Mouse (Mus musculus) hindbrain, embryonic 12.5 days (tissue): ENCODE data around the gene Ptpra. TPM values are rescaled to one million over a fixed set of nuclear protein-coding genes. Genes with fewer than 3 reads are reported as not detected.
"Not testable (repeated sequence)": the region's sequence is repeated elsewhere in the genome, so short reads cannot be mapped to it uniquely, and the experiment has no call there.

Experiments
- ATAC-seq: fragments of 200-750 bp; cut with Nextera tagmentation; 2 replicates; pipeline ENCODE4 v1.8.0; 2017; ENCODE audit warnings: moderate TSS enrichment; ENCODE audit not compliant: low FRiP score
- H3K27ac ChIP-seq: fragments of 300-500 bp; sonication (generic); 2 replicates; pipeline ENCODE4 v1.5.1; 2016; ENCODE audit warnings: mild to moderate bottlenecking
- H3K27me3 ChIP-seq: fragments of 300-500 bp; sonication (generic); 2 replicates; pipeline ENCODE4 v1.6.1; 2016; ENCODE audit warnings: mild to moderate bottlenecking
- H3K36me3 ChIP-seq: fragments of 300-500 bp; sonication (generic); 2 replicates; pipeline ENCODE4 v1.6.1; 2016; ENCODE audit warnings: mild to moderate bottlenecking
- H3K4me1 ChIP-seq: fragments of 300-500 bp; sonication (generic); 2 replicates; pipeline ENCODE4 v1.6.1; 2016
- H3K4me2 ChIP-seq: fragments of 300-500 bp; sonication (generic); replicated peaks from 2 replicates; pipeline ENCODE4 v1.6.1; 2016; ENCODE audit warnings: mild to moderate bottlenecking
- H3K4me3 ChIP-seq: fragments of 300-500 bp; sonication (generic); 2 replicates; pipeline ENCODE4 v1.5.1; 2016; ENCODE audit warnings: mild to moderate bottlenecking
- H3K9ac ChIP-seq: fragments of 300-500 bp; sonication (generic); 2 replicates; pipeline ENCODE4 v1.6.1; 2016; ENCODE audit warnings: mild to moderate bottlenecking, moderate library complexity
- H3K9me3 ChIP-seq: fragments of 300-500 bp; sonication (generic); replicated peaks from 2 replicates; pipeline ENCODE4 v1.6.1; 2016; ENCODE audit warnings: mild to moderate bottlenecking
- WGBS: fragments of 180-500 bp; shearing (Covaris S2); methylation state at CpG from one replicate; pipeline ENCODE4 v1.1.7; 2016; 5-methylcytosine and 5-hydroxymethylcytosine counted together
- polyA plus RNA-seq: library from polyadenylated mRNA; unstranded; fragments of >200 nt; fragmentation: Nextera tagmentation; extraction: Ambion mirVana; gene quantifications from 2 replicates; pipeline ENCODE4 v1.2.1, GENCODE M21; 2016

The Ptpra gene
- polyA plus RNA-seq, 1 experiment from 2014 or later = 129 TPM

GRCm38 (mm10) chr2:130472908-130473510 is 22.9 kb downstream of the Ptpra start:
- Histone ChIP-seq H3K36me3 (0 out of 2 replicates have a peak, but pooled peaks cover 4% of the 10 kb centered on the region), H3K4me2 (no peak overlapping the region), H3K4me1 (peaks cover 21% of the 10 kb centered on the region), H3K27ac (no peak overlapping the region), H3K9me3 (no peaks in the 10 kb centered on the region), H3K9ac (no peak overlapping the region), H3K27me3 (no peaks in the 10 kb centered on the region), H3K4me3 (no peak overlapping the region)
- WGBS = 85% methylated on average over 8 of the region's 8 CpGs
- no peak for ATAC-seq

DNA sequence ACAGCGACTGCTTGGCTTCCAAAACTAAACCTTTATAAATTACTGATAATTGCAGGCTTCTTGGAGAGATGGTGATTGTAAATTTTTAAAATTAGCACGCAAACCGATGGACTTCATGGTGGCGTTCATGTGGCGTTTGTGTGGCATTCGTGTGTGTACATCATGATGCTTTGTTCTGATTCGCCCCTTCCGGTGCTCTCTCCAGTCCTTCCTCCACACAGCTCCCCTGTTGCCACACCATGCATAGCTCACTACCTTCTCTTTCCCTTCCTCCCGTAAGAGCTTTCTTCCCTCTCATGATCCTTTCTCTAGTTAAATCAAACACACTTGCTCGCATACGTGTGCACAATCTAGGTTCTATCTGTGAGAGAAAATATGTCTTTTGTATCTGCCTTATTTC is 25.7 kb downstream of the Ptpra start:
- no peak overlapping the region for H3K9ac ChIP-seq
- H3K4me3 ChIP-seq = no peak overlapping the region
- 94% methylated on average over 11 of the region's 11 CpGs for WGBS
- H3K9me3 ChIP-seq = 0 out of 2 replicates have a peak, but pooled peaks cover 6% of the 10 kb centered on the region
- no peak overlapping the region for H3K4me2 ChIP-seq
- no peak for ATAC-seq
- 0 out of 2 replicates have a peak, but pooled peaks cover 3% of the 10 kb centered on the region for H3K4me1 ChIP-seq
- 0 out of 2 replicates have a peak, but pooled peaks cover 6% of the 10 kb centered on the region for H3K36me3 ChIP-seq
- H3K27ac ChIP-seq = no peak overlapping the region
- no peaks in the 10 kb centered on the region for H3K27me3 ChIP-seq

DNA sequence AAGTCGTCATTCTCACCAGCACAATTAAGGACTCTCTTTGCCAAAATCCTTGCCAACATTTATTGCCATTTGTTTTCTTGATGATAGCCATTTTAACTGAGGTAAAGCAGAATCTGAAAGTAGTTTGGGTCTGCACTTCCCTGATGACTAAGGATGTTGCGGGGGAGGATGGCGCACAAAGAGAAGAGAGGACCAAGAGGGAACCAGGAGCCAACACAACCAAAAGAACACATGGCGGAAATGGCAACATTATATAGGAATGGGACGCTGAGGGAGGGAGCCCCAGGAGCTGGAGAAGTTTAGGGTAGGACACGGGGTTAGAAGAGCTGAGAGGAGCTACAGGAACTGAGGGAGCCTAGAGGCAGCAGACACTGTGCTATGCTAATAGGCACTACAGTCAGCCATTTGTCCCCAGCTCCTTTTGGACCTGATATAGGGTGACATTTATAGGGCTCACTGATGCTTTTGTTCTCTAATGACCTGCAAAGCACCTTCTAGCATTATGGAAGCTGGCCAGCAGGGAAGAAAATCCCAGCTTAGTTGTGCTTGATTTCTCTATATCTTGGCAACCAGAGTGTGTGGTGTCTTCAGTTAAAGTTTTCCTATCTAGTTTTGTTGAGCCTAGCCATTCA is 26.7 kb downstream of the Ptpra start:
- WGBS = 91% methylated on average over 6 of the region's 6 CpGs
- Histone ChIP-seq H3K36me3 (0 out of 2 replicates have a peak, but pooled peaks cover 6% of the 10 kb centered on the region), H3K9me3 (0 out of 2 replicates have a peak, but pooled peaks cover 6% of the 10 kb centered on the region), H3K4me2 (no peak overlapping the region), H3K4me3 (no peak overlapping the region), H3K9ac (no peak overlapping the region), H3K27me3 (no peaks in the 10 kb centered on the region), H3K27ac (no peak overlapping the region), H3K4me1 (0 out of 2 replicates have a peak, but pooled peaks cover 3% of the 10 kb centered on the region)
- no peak for ATAC-seq

DNA sequence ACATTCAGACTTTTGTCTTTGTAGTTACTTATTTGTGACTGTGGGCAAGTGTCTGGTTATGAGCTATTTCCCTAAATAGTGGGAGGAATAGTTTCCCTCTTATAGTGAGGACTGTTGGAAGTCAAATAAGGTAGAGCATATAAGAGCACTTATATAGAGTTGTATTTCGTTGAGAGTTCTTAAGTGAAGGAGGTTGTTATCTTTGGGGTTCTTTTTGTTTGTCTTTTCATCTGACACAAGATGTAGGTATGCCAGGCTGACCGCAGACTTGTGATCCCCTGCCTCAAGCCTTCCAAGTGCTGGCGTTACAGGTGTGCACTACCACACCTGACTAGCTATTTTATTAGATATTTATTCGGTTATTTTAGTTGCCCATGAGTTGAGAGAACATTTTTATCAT is 32.1 kb downstream of the Ptpra start:
- Histone ChIP-seq H3K9me3 (0 out of 2 replicates have a peak, but pooled peaks cover 6% of the 10 kb centered on the region), H3K4me2 (no peak overlapping the region), H3K9ac (no peak overlapping the region), H3K27ac (no peak overlapping the region), H3K4me1 (no peaks in the 10 kb centered on the region), H3K27me3 (no peaks in the 10 kb centered on the region), H3K4me3 (no peak overlapping the region), H3K36me3 (0 out of 2 replicates have a peak, but pooled peaks cover 6% of the 10 kb centered on the region)
- no peak for ATAC-seq
- WGBS = 99% methylated on average over 4 of the region's 4 CpGs

- ATAC-seq = no peak
- 0 out of 2 replicates have a peak, but pooled peaks cover 4% of the 10 kb centered on the region for H3K36me3 ChIP-seq
- H3K9me3 ChIP-seq = 0 out of 2 replicates have a peak, but pooled peaks cover 6% of the 10 kb centered on the region
- no peaks in the 10 kb centered on the region for H3K4me1 ChIP-seq
- no peak overlapping the region for H3K9ac ChIP-seq
- 78% methylated on average over 3 of the region's 3 CpGs for WGBS
- H3K27me3 ChIP-seq = no peaks in the 10 kb centered on the region
- H3K27ac ChIP-seq = no peak overlapping the region
- H3K4me3 ChIP-seq = no peak overlapping the region
- H3K4me2 ChIP-seq = no peak overlapping the region
Measured at GRCm38 (mm10) chr2:130482700-130483099, 32.6 kb downstream of the Ptpra start.

DNA sequence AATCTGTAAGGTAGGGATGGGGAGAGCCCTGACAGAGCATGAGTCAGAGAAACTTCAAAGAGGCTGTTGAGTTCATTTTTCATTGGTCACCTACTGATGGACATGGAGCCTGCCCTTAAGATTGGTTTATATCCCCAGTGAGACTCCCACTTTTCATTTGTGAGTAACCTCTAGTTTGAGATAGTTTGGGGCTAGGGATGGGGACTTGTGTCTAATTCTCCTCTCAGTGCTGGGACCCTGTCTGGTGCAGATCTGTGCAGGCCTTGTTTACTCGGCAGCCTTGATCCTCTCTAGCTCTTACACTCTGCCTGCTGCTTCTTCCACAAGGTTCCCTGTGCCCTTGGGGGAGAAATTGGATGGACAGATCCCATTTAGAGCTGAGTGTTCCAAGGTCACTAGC is 34.1 kb downstream of the Ptpra start:
- Histone ChIP-seq H3K9me3 (0 out of 2 replicates have a peak, but pooled peaks cover 4% of the 10 kb centered on the region), H3K9ac (no peak overlapping the region), H3K4me1 (no peaks in the 10 kb centered on the region), H3K27ac (no peak overlapping the region), H3K4me3 (no peak overlapping the region), H3K4me2 (no peak overlapping the region), H3K27me3 (no peaks in the 10 kb centered on the region), H3K36me3 (no peaks in the 10 kb centered on the region)
- 77% methylated on average over 1 of the region's 1 CpGs for WGBS
- no peak for ATAC-seq

- ATAC-seq = no peak
- Histone ChIP-seq H3K36me3 (no peaks in the 10 kb centered on the region), H3K4me2 (no peak overlapping the region), H3K27me3 (no peaks in the 10 kb centered on the region), H3K4me1 (peaks cover 9% of the 10 kb centered on the region), H3K9ac (no peak overlapping the region), H3K27ac (no peak overlapping the region), H3K4me3 (no peak overlapping the region), H3K9me3 (no peaks in the 10 kb centered on the region)
- 79% methylated on average over 2 of the region's 2 CpGs for WGBS
Measured at GRCm38 (mm10) chr2:130488002-130488401, 37.9 kb downstream of the Ptpra start.

- Histone ChIP-seq H3K27me3 (no peaks in the 10 kb centered on the region), H3K4me3 (no peak overlapping the region), H3K9ac (no peak overlapping the region), H3K4me1 (peaks cover 9% of the 10 kb centered on the region), H3K9me3 (no peaks in the 10 kb centered on the region), H3K4me2 (no peak overlapping the region), H3K27ac (no peak overlapping the region), H3K36me3 (no peaks in the 10 kb centered on the region)
- no peak for ATAC-seq
- WGBS = 91% methylated on average over 4 of the region's 4 CpGs
Measured at GRCm38 (mm10) chr2:130488600-130488999, 38.5 kb downstream of the Ptpra start.

GRCm38 (mm10) chr2:130491162-130491561 is 41.1 kb downstream of the Ptpra start:
- H3K9ac ChIP-seq = no peak overlapping the region
- H3K36me3 ChIP-seq = no peaks in the 10 kb centered on the region
- H3K27ac ChIP-seq = peak overlapping the region; percentile 76
- no peak overlapping the region for H3K4me2 ChIP-seq
- 30% methylated on average over 4 of the region's 4 CpGs for WGBS
- no peaks in the 10 kb centered on the region for H3K9me3 ChIP-seq
- H3K4me3 ChIP-seq = no peak overlapping the region
- H3K27me3 ChIP-seq = no peaks in the 10 kb centered on the region
- H3K4me1 ChIP-seq = peaks cover 18% of the 10 kb centered on the region
- ATAC-seq = peak; percentile 63; the same call in 1 of the 2 replicates

DNA sequence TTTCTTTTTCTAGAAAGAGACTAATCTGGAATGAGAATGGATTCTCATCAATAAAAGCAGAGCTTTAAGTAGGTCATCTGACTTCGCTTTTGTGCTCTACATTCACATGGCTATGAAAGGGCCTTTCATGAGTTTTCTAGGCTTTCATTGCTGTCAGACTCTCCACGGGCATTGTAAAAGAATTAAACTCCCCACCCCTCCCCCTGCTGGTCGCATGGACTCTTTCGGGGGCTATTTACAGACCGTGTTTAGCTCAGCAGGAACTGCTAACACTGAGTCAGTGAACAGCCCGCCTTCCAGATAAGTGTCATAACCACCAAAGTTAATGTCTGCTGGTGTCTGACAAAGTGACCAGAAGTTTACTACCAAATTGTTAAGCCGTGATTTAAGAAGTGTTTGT is 41.5 kb downstream of the Ptpra start:
- 13% methylated on average over 7 of the region's 7 CpGs for WGBS
- ATAC-seq = peak; percentile 84
- peak overlapping the region; percentile 76 for H3K27ac ChIP-seq
- no peak overlapping the region for H3K4me2 ChIP-seq
- no peak overlapping the region for H3K4me3 ChIP-seq
- H3K27me3 ChIP-seq = no peaks in the 10 kb centered on the region
- no peaks in the 10 kb centered on the region for H3K9me3 ChIP-seq
- no peaks in the 10 kb centered on the region for H3K36me3 ChIP-seq
- H3K9ac ChIP-seq = no peak overlapping the region
- H3K4me1 ChIP-seq = peaks cover 22% of the 10 kb centered on the region

DNA sequence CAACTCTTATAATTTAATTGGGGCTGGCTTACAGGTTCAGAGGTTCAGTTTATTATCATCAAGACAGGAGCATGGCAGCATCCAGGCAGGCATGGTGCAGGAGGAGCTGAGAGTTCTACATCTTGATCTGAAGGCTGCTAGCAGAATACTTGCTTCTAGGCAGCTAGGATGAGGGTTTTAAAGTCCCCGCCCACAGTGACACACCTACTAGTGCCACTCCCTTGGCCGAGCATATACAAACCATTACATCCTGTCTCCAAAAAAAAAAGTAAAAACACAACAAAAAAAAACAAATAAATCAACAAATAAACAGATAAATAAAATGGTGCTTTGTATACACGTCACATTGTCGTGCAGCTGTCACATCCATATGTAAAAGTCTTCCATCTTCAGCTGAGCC is 45.0 kb downstream of the Ptpra start:
- ATAC-seq, H3K4me2 ChIP-seq, H3K27me3 ChIP-seq, H3K27ac ChIP-seq, H3K4me3 ChIP-seq, H3K36me3 ChIP-seq, H3K9me3 ChIP-seq, H3K9ac ChIP-seq: not testable (repeated sequence)
- H3K4me1 ChIP-seq = peaks cover 30% of the 10 kb centered on the region
- WGBS = 84% methylated on average over 4 of the region's 4 CpGs

DNA sequence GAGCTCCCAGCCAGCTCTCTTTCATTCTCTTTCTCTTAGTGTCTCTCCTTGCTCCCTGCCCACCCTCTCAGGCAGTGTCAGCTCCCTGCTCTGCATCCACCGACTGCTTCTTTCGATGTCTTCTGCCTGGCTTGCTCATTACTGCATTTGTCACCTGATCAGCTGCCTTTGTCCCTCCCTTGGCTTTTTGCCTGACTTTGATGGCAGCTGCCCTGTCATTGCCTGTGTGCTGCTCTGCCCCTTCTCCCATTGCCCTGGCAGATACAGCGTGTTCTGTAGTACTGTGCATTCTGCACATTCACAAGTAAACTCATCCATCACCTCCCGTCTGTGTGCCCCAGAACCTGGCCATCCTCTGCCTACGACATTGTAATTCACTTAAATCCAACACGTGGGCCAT is 46.0 kb downstream of the Ptpra start:
- Histone ChIP-seq H3K4me1 (peaks cover 29% of the 10 kb centered on the region), H3K4me2 (0 out of 2 replicates have a peak overlapping the region, but pooled peaks have one; percentile 7), H3K9ac (no peak overlapping the region), H3K4me3 (no peak overlapping the region), H3K9me3 (no peaks in the 10 kb centered on the region), H3K27me3 (no peaks in the 10 kb centered on the region), H3K36me3 (no peaks in the 10 kb centered on the region), H3K27ac (peak overlapping the region; percentile 13; the same call in 1 of the 2 replicates)
- 22% methylated on average over 6 of the region's 6 CpGs for WGBS
- peak; percentile 88 for ATAC-seq
